Mouse (Mus musculus) layer of hippocampus, postnatal 14 days (tissue): ENCODE results near the gene Gm10306. TPM values are rescaled to one million over a fixed set of nuclear protein-coding genes. Genes with fewer than 3 reads are reported as not detected.

ENCODE experiments used
- DNase-seq, 2 experiments: peaks; one replicate each; pipeline ENCODE4 v3.0.0; 2021 to 2022; ENCODE audit warnings: low spot score in 2 of 2, mixed read lengths in 1 of 2
- total RNA-seq, 2 experiments: library from RNA; stranded (reverse); gene quantifications; 2 replicates each; pipeline ENCODE4 v1.2.3; 2021

Gene Gm10306
- total RNA-seq, 2 experiments from 2014 or later = not detected

DNA sequence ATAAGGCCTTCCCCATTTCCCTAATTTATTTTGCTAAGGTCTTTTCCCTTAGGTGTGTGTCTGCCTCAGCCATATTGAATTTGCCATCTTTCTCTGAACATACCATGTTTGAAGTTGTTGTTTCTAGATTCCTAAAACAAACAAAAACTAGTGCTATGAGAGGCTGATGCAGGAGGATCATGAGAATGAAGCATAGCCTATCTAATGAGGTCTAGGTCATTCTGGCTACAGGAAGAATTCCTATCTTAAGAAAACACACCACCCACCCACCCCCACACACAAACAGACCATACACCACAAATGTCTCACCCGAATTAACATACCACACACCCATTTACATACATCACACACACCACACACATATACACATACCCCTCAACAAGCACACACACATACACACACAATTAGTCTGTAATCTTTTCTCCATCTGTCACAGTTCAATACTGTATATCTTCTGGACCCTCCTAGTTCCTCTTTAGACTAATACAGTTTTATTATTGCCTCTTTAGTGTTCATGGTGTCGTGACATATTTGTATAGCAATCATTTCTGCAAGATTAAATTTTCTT is 48.2 kb downstream of the Gm10306 start:
- no peak for DNase-seq

GRCm38 (mm10) chr4:94605591-94605990 is 49.2 kb downstream of the Gm10306 start:
- DNase-seq = no peak

Other genes starting within 250 kb of the Gm10306 start
- 10 to 100 TPM in 1 of 2 experiments, 1 to 10 TPM in 1; 9.4 to 10.8 TPM for gene Caap1, start 250 bp downstream of the Gm10306 start, total RNA-seq
- gene Plaa, start 46.7 kb downstream of the Gm10306 start, total RNA-seq = 10 to 100 TPM; 56.5 to 60.9 TPM
- gene Ift74, start 57.9 kb downstream of the Gm10306 start, total RNA-seq = 10 to 100 TPM; 23.8 to 29.4 TPM
- not detected for gene Lrrc19, start 93.6 kb downstream of the Gm10306 start, total RNA-seq
- gene Tek, start 182.7 kb downstream of the Gm10306 start, total RNA-seq = 10 to 100 TPM in 1 of 2 experiments, 1 to 10 TPM in 1; 8.8 to 10.7 TPM